Mouse (Mus musculus): Measurements from ENCODE around the gene BC049352. TPM values are rescaled to one million over a fixed set of nuclear protein-coding genes. Genes with fewer than 3 reads are reported as not detected.

BC049352 gene
- polyA plus RNA-seq, 1 experiment from 2014 or later, result 0.14 TPM

- H3K9ac ChIP-seq (replicated peaks), result no peak overlapping the region
- H3K9me3 ChIP-seq (ENCODE audit: low read length), result no peaks in the 10 kb centered on the region
- no peak for ATAC-seq
- no peak overlapping the region for H3K4me2 ChIP-seq (ENCODE audit: low read depth, low read length)
- peaks cover 6% of the 10 kb centered on the region for H3K4me1 ChIP-seq (ENCODE audit: insufficient read depth)
- H3K4me3 ChIP-seq (ENCODE audit: low read depth, low read length), result no peak overlapping the region
- no peak overlapping the region for H3K27ac ChIP-seq (ENCODE audit: low read depth)
- no peak for DNase-seq
- 78% methylated on average over 5 of the region's 5 CpGs for WGBS (ENCODE audit: insufficient replicate concordance)
- H3K36me3 ChIP-seq (replicated peaks; ENCODE audit: insufficient read depth, low read length), result 0 out of 2 replicates have a peak, but pooled peaks cover 3% of the 10 kb centered on the region
- no peak for TF ChIP-seq EP300 (IDR thresholded peaks at IDR 0.05; ENCODE audit: low read depth)
- no peak for TF ChIP-seq CTCF (IDR thresholded peaks at IDR 0.05; ENCODE audit: low read depth)
- H3K27me3 ChIP-seq (ENCODE audit: insufficient read depth, low read length), result no peaks in the 10 kb centered on the region
Measured at GRCm38 (mm10) chr9:45255967-45256366, 74.2 kb downstream of the BC049352 start.

GRCm38 (mm10) chr9:45259065-45259464 lies 77.3 kb downstream of the BC049352 start:
- no peak for ATAC-seq
- no peak overlapping the region for H3K27ac ChIP-seq (ENCODE audit: low read depth)
- 0 out of 2 replicates have a peak, but pooled peaks cover 3% of the 10 kb centered on the region for H3K36me3 ChIP-seq (replicated peaks; ENCODE audit: insufficient read depth, low read length)
- TF ChIP-seq EP300 (IDR thresholded peaks at IDR 0.05; ENCODE audit: low read depth) (no peak), CTCF (IDR thresholded peaks at IDR 0.05; ENCODE audit: low read depth) (no peak)
- 84% methylated on average over 13 of the region's 13 CpGs for WGBS (ENCODE audit: insufficient replicate concordance)
- no peaks in the 10 kb centered on the region for H3K9me3 ChIP-seq (ENCODE audit: low read length)
- no peaks in the 10 kb centered on the region for H3K27me3 ChIP-seq (ENCODE audit: insufficient read depth, low read length)
- H3K9ac ChIP-seq (replicated peaks), result no peak overlapping the region
- DNase-seq, result no peak
- H3K4me2 ChIP-seq (ENCODE audit: low read depth, low read length), result no peak overlapping the region
- H3K4me3 ChIP-seq (ENCODE audit: low read depth, low read length), result no peak overlapping the region
- no peaks in the 10 kb centered on the region for H3K4me1 ChIP-seq (ENCODE audit: insufficient read depth)

GRCm38 (mm10) chr9:45261466-45261865 lies 79.7 kb downstream of the BC049352 start:
- ATAC-seq (no peak), DNase-seq (no peak)
- Histone ChIP-seq H3K36me3 (replicated peaks; ENCODE audit: insufficient read depth, low read length) (peaks cover 8% of the 10 kb centered on the region; the same call in 1 of the 2 replicates), H3K9ac (replicated peaks) (no peak overlapping the region), H3K27ac (ENCODE audit: low read depth) (no peak overlapping the region), H3K4me3 (ENCODE audit: low read depth, low read length) (no peak overlapping the region), H3K9me3 (ENCODE audit: low read length) (no peaks in the 10 kb centered on the region), H3K4me2 (ENCODE audit: low read depth, low read length) (no peak overlapping the region), H3K27me3 (ENCODE audit: insufficient read depth, low read length) (no peaks in the 10 kb centered on the region), H3K4me1 (ENCODE audit: insufficient read depth) (no peaks in the 10 kb centered on the region)
- 64% methylated on average over 4 of the region's 4 CpGs for WGBS (ENCODE audit: insufficient replicate concordance)
- TF ChIP-seq EP300 (IDR thresholded peaks at IDR 0.05; ENCODE audit: low read depth) (no peak), CTCF (IDR thresholded peaks at IDR 0.05; ENCODE audit: low read depth) (no peak)

- Histone ChIP-seq H3K4me2 (ENCODE audit: low read depth, low read length) (no peak overlapping the region), H3K36me3 (replicated peaks; ENCODE audit: insufficient read depth, low read length) (peaks cover 8% of the 10 kb centered on the region; the same call in 1 of the 2 replicates), H3K27me3 (ENCODE audit: insufficient read depth, low read length) (no peaks in the 10 kb centered on the region), H3K27ac (ENCODE audit: low read depth) (no peak overlapping the region), H3K9me3 (ENCODE audit: low read length) (no peaks in the 10 kb centered on the region), H3K4me3 (ENCODE audit: low read depth, low read length) (no peak overlapping the region), H3K4me1 (ENCODE audit: insufficient read depth) (no peaks in the 10 kb centered on the region), H3K9ac (replicated peaks) (no peak overlapping the region)
- no peak for TF ChIP-seq CTCF (IDR thresholded peaks at IDR 0.05; ENCODE audit: low read depth)
- TF ChIP-seq EP300 (IDR thresholded peaks at IDR 0.05; ENCODE audit: low read depth), result no peak
- ATAC-seq (no peak), DNase-seq (no peak)
- WGBS (ENCODE audit: insufficient replicate concordance), result 89% methylated on average over 5 of the region's 5 CpGs
Measured at GRCm38 (mm10) chr9:45261872-45262271, 80.1 kb downstream of the BC049352 start.

GRCm38 (mm10) chr9:45267099-45267498 lies 85.3 kb downstream of the BC049352 start:
- Histone ChIP-seq H3K36me3 (replicated peaks; ENCODE audit: insufficient read depth, low read length) (peaks cover 6% of the 10 kb centered on the region; the same call in 1 of the 2 replicates), H3K9ac (replicated peaks) (peak overlapping the region; percentile 16; the same call in 1 of the 2 replicates), H3K4me2 (ENCODE audit: low read depth, low read length) (peak overlapping the region; percentile 69), H3K9me3 (ENCODE audit: low read length) (no peaks in the 10 kb centered on the region), H3K4me3 (ENCODE audit: low read depth, low read length) (peak overlapping the region; percentile 56; the same call in 1 of the 2 replicates), H3K27ac (ENCODE audit: low read depth) (no peak overlapping the region), H3K27me3 (ENCODE audit: insufficient read depth, low read length) (peaks cover 14% of the 10 kb centered on the region), H3K4me1 (ENCODE audit: insufficient read depth) (peaks cover 19% of the 10 kb centered on the region)
- DNase-seq, result no peak
- no peak for TF ChIP-seq EP300 (IDR thresholded peaks at IDR 0.05; ENCODE audit: low read depth)
- no peak for TF ChIP-seq CTCF (IDR thresholded peaks at IDR 0.05; ENCODE audit: low read depth)
- no peak for ATAC-seq
- 61% methylated on average over 4 of the region's 4 CpGs for WGBS (ENCODE audit: insufficient replicate concordance)

- no peak overlapping the region for H3K9ac ChIP-seq (replicated peaks)
- peak overlapping the region; percentile 73; the same call in 1 of the 2 replicates for H3K27ac ChIP-seq (ENCODE audit: low read depth)
- no peaks in the 10 kb centered on the region for H3K9me3 ChIP-seq (ENCODE audit: low read length)
- peaks cover 14% of the 10 kb centered on the region for H3K27me3 ChIP-seq (ENCODE audit: insufficient read depth, low read length)
- TF ChIP-seq EP300 (IDR thresholded peaks at IDR 0.05; ENCODE audit: low read depth) (no peak), CTCF (IDR thresholded peaks at IDR 0.05; ENCODE audit: low read depth) (no peak)
- DNase-seq, result no peak
- 23% methylated on average over 4 of the region's 4 CpGs for WGBS (ENCODE audit: insufficient replicate concordance)
- H3K4me3 ChIP-seq (ENCODE audit: low read depth, low read length), result peak overlapping the region; percentile 56
- H3K4me2 ChIP-seq (ENCODE audit: low read depth, low read length), result peak overlapping the region; percentile 69
- H3K4me1 ChIP-seq (ENCODE audit: insufficient read depth), result peaks cover 27% of the 10 kb centered on the region
- peak; percentile 23; the same call in 1 of the 2 replicates for ATAC-seq
- peaks cover 6% of the 10 kb centered on the region; the same call in 1 of the 2 replicates for H3K36me3 ChIP-seq (replicated peaks; ENCODE audit: insufficient read depth, low read length)
Measured at GRCm38 (mm10) chr9:45268079-45268478, 86.3 kb downstream of the BC049352 start.

Measured in liver, postnatal 0 days (tissue).